Comparison of ENCODE assay signal across 31 mouse cellular contexts in genomic region chr14:76593630-76594193, GRCm38 (mm10). TPM values are rescaled to one million over a fixed set of nuclear protein-coding genes. Genes with fewer than 3 reads are reported as not detected.
DNase-seq lines count a peak whose midpoint lies in the region; ATAC-seq and TF ChIP-seq lines count a peak whose summit lies in the region.
"Had no signal": no experiment of that assay in that cellular context is flagged by ENCODE, and none has a peak within 500 bp of the region (broad histone marks: within the 10 kb centered on the region; RNA-seq: fewer than 3 reads in every experiment).

No protein-coding gene starts in this region.

- TF ChIP-seq CTCF in C2C12 (IDR thresholded peaks at IDR 0.05; ENCODE audit: control insufficient read depth, insufficient read depth, insufficient read length): no peak
- TF ChIP-seq CTCF in hindbrain, postnatal 0 days (IDR thresholded peaks at IDR 0.05; ENCODE audit: low read depth): no peak

- H3K9ac ChIP-seq in kidney, embryonic 15.5 days: no peak overlapping the region
- no peak overlapping the region for H3K9ac ChIP-seq in hindbrain, postnatal 0 days (replicated peaks; ENCODE audit: low read length)
- H3K9ac ChIP-seq: embryonic facial prominence, embryonic 15.5 days; forebrain, embryonic 12.5 days; forebrain, postnatal 0 days; heart, embryonic 15.5 days; hindbrain, embryonic 12.5 days; limb, embryonic 13.5 days; lung, embryonic 14.5 days; stomach, embryonic 15.5 days had no signal

- no peak overlapping the region for H3K27ac ChIP-seq in kidney, embryonic 15.5 days
- no peak overlapping the region for H3K27ac ChIP-seq in hindbrain, postnatal 0 days
- H3K27ac ChIP-seq: embryonic facial prominence, embryonic 10.5 days; embryonic facial prominence, embryonic 15.5 days; forebrain, embryonic 12.5 days; heart, embryonic 10.5 days; heart, embryonic 15.5 days; hindbrain, embryonic 12.5 days; liver, embryonic 14.5 days; stomach, embryonic 15.5 days had no signal

- H3K4me1 ChIP-seq in kidney, embryonic 15.5 days: peaks cover 16% of the 10 kb centered on the region
- 0 out of 2 replicates have a peak, but pooled peaks cover 5% of the 10 kb centered on the region for H3K4me1 ChIP-seq in hindbrain, postnatal 0 days (ENCODE audit: insufficient read depth, low read length)

- no peaks in the 10 kb centered on the region for H3K36me3 ChIP-seq in kidney, embryonic 15.5 days
- H3K36me3 ChIP-seq in C2C12 (ENCODE audit: control insufficient read depth, insufficient read depth): no peaks in the 10 kb centered on the region
- H3K36me3 ChIP-seq in hindbrain, postnatal 0 days (ENCODE audit: insufficient read depth, low read length): no peaks in the 10 kb centered on the region
- H3K36me3 ChIP-seq: embryonic facial prominence, embryonic 10.5 days; embryonic facial prominence, embryonic 15.5 days; forebrain, embryonic 12.5 days; G1E; heart, embryonic 10.5 days; heart, embryonic 15.5 days; hindbrain, embryonic 12.5 days; limb, embryonic 13.5 days; stomach, embryonic 15.5 days had no signal

- H3K9me3 ChIP-seq in kidney, embryonic 15.5 days (replicated peaks): no peaks in the 10 kb centered on the region
- H3K9me3 ChIP-seq in hindbrain, postnatal 0 days (ENCODE audit: low read length): no peaks in the 10 kb centered on the region
- H3K9me3 ChIP-seq: embryonic facial prominence, embryonic 10.5 days; embryonic facial prominence, embryonic 15.5 days; forebrain, embryonic 12.5 days; heart, embryonic 10.5 days; heart, embryonic 15.5 days; hindbrain, embryonic 12.5 days; limb, embryonic 13.5 days; stomach, embryonic 15.5 days had no signal

- 88% methylated on average over 15 of the region's 15 CpGs for WGBS in kidney, embryonic 15.5 days
- WGBS in hindbrain, postnatal 0 days: 92% methylated on average over 15 of the region's 15 CpGs

- H3K79me2 ChIP-seq in C2C12 (ENCODE audit: control insufficient read depth, insufficient read depth): no peaks in the 10 kb centered on the region

- no peaks in the 10 kb centered on the region for H3K79me3 ChIP-seq in C2C12 (ENCODE audit: low read depth)

- H3K4me3 ChIP-seq in kidney, embryonic 15.5 days (replicated peaks): no peak overlapping the region
- no peak overlapping the region for H3K4me3 ChIP-seq in C2C12 (ENCODE audit: insufficient read depth, poor library complexity, severe bottlenecking)
- no peak overlapping the region for H3K4me3 ChIP-seq in hindbrain, postnatal 0 days (ENCODE audit: low read length)
- H3K4me3 ChIP-seq: embryonic facial prominence, embryonic 10.5 days; embryonic facial prominence, embryonic 15.5 days; forebrain, embryonic 12.5 days; heart, embryonic 10.5 days; heart, embryonic 15.5 days; hindbrain, embryonic 12.5 days; limb, embryonic 13.5 days; stomach, embryonic 15.5 days had no signal

- no peak overlapping the region for H3K4me2 ChIP-seq in kidney, embryonic 15.5 days
- no peak overlapping the region for H3K4me2 ChIP-seq in hindbrain, postnatal 0 days (ENCODE audit: low read depth, low read length)
- H3K4me2 ChIP-seq: embryonic facial prominence, embryonic 15.5 days; forebrain, embryonic 12.5 days; heart, embryonic 15.5 days; hindbrain, embryonic 12.5 days; limb, embryonic 13.5 days; lung, embryonic 14.5 days; stomach, embryonic 15.5 days had no signal

- DNase-seq in kidney, adult 11 months: peak; percentile 38
- peak; percentile 46 to 47 for DNase-seq in kidney, postnatal 36 days
- DNase-seq in kidney, postnatal 10 days: no peak
- no peak for DNase-seq in hindbrain, postnatal 0 days (ENCODE audit: low spot score)
- DNase-seq: cerebellum, adult 2 months; cerebellum, postnatal 14 days; forebrain, postnatal 0 days; gastrocnemius, postnatal 10 days; heart, postnatal 36 days; lung, postnatal 14 days; midbrain, embryonic 14.5 days; retina, postnatal 1 day; right cerebral cortex, postnatal 14 days; thymus, adult 2 months; thymus, postnatal 36 days had no signal

- no peaks in the 10 kb centered on the region for H3K27me3 ChIP-seq in kidney, embryonic 15.5 days
- H3K27me3 ChIP-seq in C2C12 (ENCODE audit: control insufficient read depth, insufficient read depth, insufficient read length): no peaks in the 10 kb centered on the region
- H3K27me3 ChIP-seq in hindbrain, postnatal 0 days (ENCODE audit: insufficient read depth, low read length): no peaks in the 10 kb centered on the region
- H3K27me3 ChIP-seq: embryonic facial prominence, embryonic 15.5 days; forebrain, embryonic 12.5 days; heart, embryonic 15.5 days; hindbrain, embryonic 12.5 days; limb, embryonic 13.5 days; Patski; stomach, embryonic 15.5 days had no signal

- H3ac ChIP-seq in C2C12 (ENCODE audit: control insufficient read depth, insufficient read length, low read depth): no peak overlapping the region

- no peak for ATAC-seq in kidney, embryonic 15.5 days (replicated peaks; ENCODE audit: low FRiP score)
- peak; percentile 33; the same call in 1 of the 2 replicates for ATAC-seq in granulocyte monocyte progenitor cell, adult 5-6 weeks (replicated peaks; ENCODE audit: poor library complexity, severe bottlenecking)
- ATAC-seq in hindbrain, postnatal 0 days: no peak
- ATAC-seq: forebrain, postnatal 0 days; Patski had no signal

TF ChIP-seq in C2C12, 6 proteins besides CTCF, POLR2A, EP300 and RAD21:
- peak; percentile 56 for TF ChIP-seq CEBPB (IDR thresholded peaks at IDR 0.05; ENCODE audit: low read depth)
- no peak for TF ChIP-seq MYOD1 (IDR thresholded peaks at IDR 0.05; ENCODE audit: control insufficient read depth, insufficient read length, low read depth)
- no peak for TF ChIP-seq MAX (IDR thresholded peaks at IDR 0.05)
- no peak for TF ChIP-seq FOSL1 (IDR thresholded peaks at IDR 0.05; ENCODE audit: insufficient read depth, low read length, poor library complexity, severe bottlenecking)

RNA-seq across cellular contexts. Expression of gene Serp2, which starts 37.0 kb away (rescaled TPM):
- 10.3 and 11.1 TPM in 2 replicates for polyA plus RNA-seq in kidney, embryonic 15.5 days (2015; fragmentation: Nextera tagmentation; extraction: Ambion mirVana)
- 32.8 TPM for polyA plus RNA-seq in C2C12 (2012; fragmentation: generic; extraction: Trizol)
- total RNA-seq in granulocyte monocyte progenitor cell, adult 5-6 weeks (2014; fragmentation: Nextera tagmentation): not detected in 2 replicates
- total RNA-seq in granulocyte monocyte progenitor cell, adult 5-6 weeks (2017): not detected in 2 replicates
- total RNA-seq in hindbrain, postnatal 0 days (2014; rRNA removed): 125 and 187 TPM in 2 replicates
- polyA plus RNA-seq in hindbrain, postnatal 0 days (2015; fragmentation: Nextera tagmentation; extraction: Ambion mirVana): 243 and 245 TPM in 2 replicates
- total RNA-seq: G1E; monocyte, adult 5-6 weeks had no signal
- polyA plus RNA-seq: G1E had no signal

Comparison
In these comparisons a context has a peak if more than half of its experiments do, and no peak if none do; other contexts are left out.
1. DNase-seq: peak in kidney, adult 11 months (single experiment) and kidney, postnatal 36 days (2 of 2); none in kidney, postnatal 10 days (single experiment) and hindbrain, postnatal 0 days (single experiment).